Mouse (Mus musculus): ENCODE data around the gene Syngr2.

DNA sequence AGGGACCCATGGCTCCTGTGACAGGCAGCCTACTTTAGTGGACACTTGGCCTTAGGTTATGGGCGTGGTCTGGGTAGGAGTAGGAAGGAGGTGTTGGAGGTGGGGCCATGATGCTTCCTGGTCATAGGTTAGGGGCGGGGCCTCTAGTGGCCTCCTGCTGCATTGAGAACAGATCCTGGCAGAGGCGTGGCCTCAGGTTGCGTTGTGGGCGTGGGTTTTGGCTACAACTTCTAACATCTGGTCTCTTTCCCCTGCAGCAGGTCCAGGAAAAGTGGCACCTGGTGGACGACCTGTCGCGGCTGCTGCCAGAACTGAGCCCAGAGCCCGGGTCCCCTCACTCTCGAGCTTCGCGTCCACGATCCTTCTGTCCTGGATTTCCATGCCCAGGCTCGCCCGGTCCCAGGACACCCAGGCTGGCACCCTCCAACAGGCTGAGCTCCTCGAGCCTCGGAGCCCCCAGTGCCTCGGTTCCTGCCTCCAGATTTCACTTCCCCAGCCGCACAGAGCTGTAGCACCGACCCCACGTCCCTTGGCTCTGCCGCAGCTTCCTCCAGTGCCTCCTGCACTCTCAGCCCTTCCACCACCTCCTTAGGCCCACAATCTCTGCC lies 17.1 kb upstream of the Syngr2 start:
- TF ChIP-seq CTCF (IDR thresholded peaks at IDR 0.05; ENCODE audit: low read depth, low read length) (no peak), EP300 (IDR thresholded peaks at IDR 0.05; ENCODE audit: insufficient read depth, low read depth, low read length) (peak; percentile 42; the same call in 1 of the 2 replicates)
